Mouse (Mus musculus) embryonic fibroblast, embryonic 13.5 days (primary cell): ENCODE results near the gene Slc26a3. TPM values are rescaled to one million over a fixed set of nuclear protein-coding genes. Genes with fewer than 3 reads are reported as not detected.

Experiments used
- H3K27ac ChIP-seq: 2 replicates; pipeline ENCODE4 v1.5.1; 2012; ENCODE audit warnings: low read length, control low read depth, inconsistent platforms; ENCODE audit not compliant: insufficient read depth
- H3K4me1 ChIP-seq: 2 replicates; pipeline ENCODE4 v1.6.1; 2011; ENCODE audit warnings: low read length; ENCODE audit not compliant: control insufficient read depth, insufficient read depth
- H3K4me3 ChIP-seq: 2 replicates; pipeline ENCODE4 v1.5.1; 2011; ENCODE audit warnings: mild to moderate bottlenecking, control low read depth, low read length; ENCODE audit not compliant: insufficient read depth
- CTCF ChIP-seq: IDR thresholded peaks from 2 replicates; pipeline ENCODE4 v1.5.1; 2011; ENCODE audit warnings: mild to moderate bottlenecking, control low read depth, low read length, moderate library complexity, borderline replicate concordance; ENCODE audit not compliant: insufficient read depth
- POLR2A ChIP-seq: IDR thresholded peaks from 2 replicates; pipeline ENCODE4 v1.6.1; 2011; ENCODE audit warnings: low read depth, mild to moderate bottlenecking, control low read depth, low read length, moderate library complexity
- polyA plus RNA-seq: library from polyadenylated mRNA; stranded (reverse); fragments of >200 nt; gene quantifications from 2 replicates; pipeline ENCODE4 v1.2.4, GENCODE M21; 2011; ENCODE audit warnings: low read depth; ENCODE audit not compliant: missing spikeins, insufficient read length

Gene Slc26a3
- not detected in 2 replicates for polyA plus RNA-seq

DNA sequence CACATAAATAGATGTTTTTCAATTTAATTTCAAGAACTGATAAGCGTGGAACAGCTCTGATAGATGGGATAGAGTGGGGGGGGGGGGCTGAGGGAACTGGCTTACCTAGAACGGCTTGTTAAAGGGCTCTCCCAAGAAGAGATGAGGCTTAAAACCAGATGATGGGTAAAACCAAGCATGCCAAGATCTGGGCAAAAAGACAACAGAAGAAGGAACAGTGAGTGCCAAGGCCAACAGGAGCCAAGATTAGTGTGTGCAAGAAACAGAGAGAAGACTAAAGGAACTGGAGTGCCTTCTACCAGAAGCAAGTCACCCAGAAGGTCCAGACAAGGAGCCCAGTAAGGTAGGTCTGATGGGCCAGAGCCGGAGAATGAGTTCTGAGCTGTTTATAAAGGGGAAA, at the start of gene Slc26a3:
Slc26a3 (plus strand) TSS at position 301 of the 400 bp plus-strand sequence.
- H3K4me3 ChIP-seq = no peak within 1 kb of the TSS
- TF ChIP-seq POLR2A = no peak
- TF ChIP-seq CTCF = no peak
- no peaks in the 10 kb centered on the region for H3K4me1 ChIP-seq
- H3K27ac ChIP-seq = no peak within 1 kb of the TSS

- no peak overlapping the region for H3K27ac ChIP-seq
- no peak for TF ChIP-seq CTCF
- no peak for TF ChIP-seq POLR2A
- no peaks in the 10 kb centered on the region for H3K4me1 ChIP-seq
- H3K4me3 ChIP-seq = peak overlapping the region; percentile 80
Measured at GRCm38 (mm10) chr12:31350191-31350943, 40.3 kb upstream of the Slc26a3 start.

DNA sequence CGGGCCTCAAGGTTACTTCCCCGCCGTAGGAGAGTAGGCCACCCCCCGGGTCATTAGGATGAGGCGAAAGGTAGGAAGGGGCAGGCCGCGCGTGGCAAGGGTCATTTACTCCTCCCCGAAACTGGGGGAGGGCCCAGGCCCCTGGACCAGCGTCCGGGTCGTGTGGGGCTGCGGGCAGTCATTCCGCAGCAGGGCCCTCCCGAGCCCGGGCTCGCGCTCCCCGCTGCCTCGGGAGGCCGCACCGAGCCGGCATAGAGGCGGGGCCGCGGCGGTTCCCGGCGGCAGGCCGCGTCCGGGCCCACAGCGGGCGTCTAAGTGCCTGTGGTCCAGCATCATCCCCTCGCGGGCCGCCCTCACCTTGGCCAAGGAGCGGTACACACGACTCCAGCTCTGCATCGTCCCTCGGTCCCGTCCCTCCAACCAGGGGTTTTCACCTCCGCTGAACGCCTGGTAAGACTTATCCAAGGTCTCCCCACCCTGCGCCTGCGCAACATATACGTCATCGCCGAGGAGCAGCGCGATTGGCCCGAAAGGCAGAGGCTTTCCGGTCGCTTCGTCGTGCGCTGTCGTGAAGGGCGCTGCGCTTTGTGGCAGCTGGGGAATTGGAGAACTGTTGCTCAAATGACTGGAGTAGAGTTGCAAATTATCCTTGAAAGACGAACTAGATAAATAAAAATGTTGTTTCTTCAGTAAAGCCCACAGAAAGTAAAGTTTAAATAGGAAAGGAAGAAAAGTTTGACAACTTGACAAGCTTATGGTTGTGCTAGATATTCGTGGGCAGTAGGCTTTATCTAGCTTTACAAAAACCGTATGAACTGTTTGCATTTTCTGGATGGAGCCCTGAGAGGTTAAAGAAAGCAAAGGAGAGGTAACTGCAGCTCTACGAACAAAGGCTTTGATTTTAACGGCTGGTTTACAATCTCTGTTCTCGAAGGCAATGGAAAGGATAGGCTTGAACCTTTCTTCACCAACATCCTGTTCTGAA, 39.4 kb upstream of the Slc26a3 start, which contains the start of gene Dld:
Dld (minus strand) TSS at position 510 of the 985 bp plus-strand sequence.
- TF ChIP-seq POLR2A = peak; percentile 97
- no peak for TF ChIP-seq CTCF
- 0 out of 2 replicates have a peak within 1 kb of the TSS, but pooled peaks have one; percentile 14 for H3K27ac ChIP-seq
- H3K4me3 ChIP-seq = peak within 1 kb of the TSS; percentile 80
- H3K4me1 ChIP-seq = no peaks in the 10 kb centered on the region

DNA sequence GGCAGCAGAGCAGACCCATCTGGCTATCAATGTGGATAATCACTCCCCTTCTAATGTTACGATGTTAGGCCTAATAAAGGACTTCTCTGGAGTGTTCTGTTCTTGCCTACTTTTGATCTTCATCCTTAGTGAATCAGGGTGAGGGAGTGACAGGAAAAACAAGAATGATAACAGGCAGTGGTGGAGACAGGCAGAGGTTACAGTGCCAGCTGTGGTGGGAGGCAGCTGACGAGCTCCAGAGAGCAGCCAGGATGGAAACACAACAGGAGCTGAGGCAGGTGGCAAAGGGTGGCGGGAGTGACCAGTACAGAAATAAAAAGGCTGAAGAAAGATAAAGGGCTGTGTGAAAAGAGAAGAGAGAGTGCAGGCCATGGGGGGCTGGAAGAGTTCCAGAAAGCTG, 24.2 kb upstream of the Slc26a3 start:
- TF ChIP-seq CTCF = no peak
- no peak for TF ChIP-seq POLR2A
- Histone ChIP-seq H3K4me3 (no peak overlapping the region), H3K27ac (no peak overlapping the region), H3K4me1 (no peaks in the 10 kb centered on the region)

- no peak overlapping the region for H3K4me3 ChIP-seq
- TF ChIP-seq POLR2A (no peak), CTCF (no peak)
- H3K4me1 ChIP-seq = no peaks in the 10 kb centered on the region
- H3K27ac ChIP-seq = no peak overlapping the region
Measured at GRCm38 (mm10) chr12:31367721-31368120, 22.9 kb upstream of the Slc26a3 start.

GRCm38 (mm10) chr12:31369118-31369517, 21.6 kb upstream of the Slc26a3 start:
- TF ChIP-seq CTCF = no peak
- TF ChIP-seq POLR2A = no peak
- no peak overlapping the region for H3K4me3 ChIP-seq
- no peak overlapping the region for H3K27ac ChIP-seq
- no peaks in the 10 kb centered on the region for H3K4me1 ChIP-seq

- TF ChIP-seq CTCF (no peak), POLR2A (no peak)
- Histone ChIP-seq H3K4me1 (no peaks in the 10 kb centered on the region), H3K4me3 (no peak overlapping the region), H3K27ac (no peak overlapping the region)
Measured at GRCm38 (mm10) chr12:31369656-31370055, 21.0 kb upstream of the Slc26a3 start.

- Histone ChIP-seq H3K4me3 (no peak overlapping the region), H3K27ac (no peak overlapping the region), H3K4me1 (0 out of 2 replicates have a peak, but pooled peaks cover 4% of the 10 kb centered on the region)
- peak; percentile 69; the same call in 1 of the 2 replicates for TF ChIP-seq CTCF
- TF ChIP-seq POLR2A = no peak
Measured at GRCm38 (mm10) chr12:31374603-31375282, 15.9 kb upstream of the Slc26a3 start.

- H3K27ac ChIP-seq = no peak overlapping the region
- H3K4me1 ChIP-seq = 0 out of 2 replicates have a peak, but pooled peaks cover 4% of the 10 kb centered on the region
- TF ChIP-seq CTCF (no peak), POLR2A (no peak)
- H3K4me3 ChIP-seq = no peak overlapping the region
Measured at GRCm38 (mm10) chr12:31375283-31375615, 15.4 kb upstream of the Slc26a3 start.
